Mouse (Mus musculus): ENCODE results near the gene 1700029H14Rik. TPM values are rescaled to one million over a fixed set of nuclear protein-coding genes. Genes with fewer than 3 reads are reported as not detected.

Gene 1700029H14Rik
- polyA plus RNA-seq, 1 experiment from 2014 or later = not detected

DNA sequence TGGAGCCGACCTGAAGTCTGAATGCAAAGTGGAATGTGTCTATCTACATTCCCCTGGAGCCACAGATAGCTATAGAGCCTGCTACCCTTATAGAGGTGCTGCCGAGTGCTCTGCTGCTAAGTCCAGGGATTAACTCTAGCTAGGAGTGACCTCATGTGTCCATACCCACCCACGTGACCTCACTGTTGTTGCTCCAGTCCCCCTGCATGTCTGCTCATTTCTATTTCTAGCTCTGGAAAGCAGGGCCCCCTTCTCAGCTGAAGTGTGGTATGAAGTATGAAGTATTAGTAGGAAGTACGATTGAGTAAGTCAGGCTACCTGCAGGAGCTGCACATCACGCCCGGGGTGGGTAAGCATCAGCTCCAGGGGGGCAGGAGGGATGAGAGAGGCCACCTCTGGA lies 35.5 kb upstream of the 1700029H14Rik start:
- no peak overlapping the region for H3K4me2 ChIP-seq (ENCODE audit: low read depth, low read length)
- no peak overlapping the region; the same call in 1 of the 2 replicates for H3K27ac ChIP-seq (ENCODE audit: low read length)
- H3K27me3 ChIP-seq (ENCODE audit: control insufficient read depth, insufficient read depth, low read length) = no peaks in the 10 kb centered on the region
- 0 out of 2 replicates have a peak, but pooled peaks cover 3% of the 10 kb centered on the region for H3K4me1 ChIP-seq (ENCODE audit: control insufficient read depth, insufficient read depth, low read length)
- no peaks in the 10 kb centered on the region for H3K9me3 ChIP-seq (replicated peaks; ENCODE audit: control insufficient read depth, low read length)
- no peak overlapping the region for H3K4me3 ChIP-seq (replicated peaks; ENCODE audit: low read length)
- H3K36me3 ChIP-seq (ENCODE audit: control insufficient read depth, insufficient read depth, low read length) = 0 out of 2 replicates have a peak, but pooled peaks cover 7% of the 10 kb centered on the region
- WGBS = 85% methylated on average over 6 of the region's 6 CpGs
- no peak for ATAC-seq (ENCODE audit: insufficient read depth, low FRiP score)
- H3K9ac ChIP-seq (ENCODE audit: low read length) = no peak overlapping the region

DNA sequence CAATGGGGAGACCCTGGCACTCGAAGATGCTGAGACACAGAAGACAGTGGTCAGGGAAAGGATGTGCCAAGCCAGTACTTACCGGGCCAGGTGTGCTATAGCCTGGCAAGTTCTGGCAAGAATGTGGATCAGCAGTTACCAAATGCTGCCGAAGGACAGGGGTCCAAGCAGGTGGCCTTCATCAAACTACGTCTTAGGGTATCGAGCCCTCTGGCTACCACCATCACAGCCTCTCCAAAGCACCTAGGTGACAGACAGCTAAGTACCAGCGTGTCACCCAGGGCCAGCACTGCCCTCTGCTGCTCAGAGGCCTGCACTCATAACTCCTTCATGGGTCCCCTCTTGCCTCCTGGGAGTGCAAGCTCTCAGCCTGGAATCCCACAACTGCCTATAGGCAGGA lies 33.6 kb upstream of the 1700029H14Rik start:
- Histone ChIP-seq H3K4me3 (replicated peaks; ENCODE audit: low read length) (no peak overlapping the region), H3K4me2 (ENCODE audit: low read depth, low read length) (no peak overlapping the region), H3K27me3 (ENCODE audit: control insufficient read depth, insufficient read depth, low read length) (no peaks in the 10 kb centered on the region), H3K27ac (ENCODE audit: low read length) (no peak overlapping the region), H3K4me1 (ENCODE audit: control insufficient read depth, insufficient read depth, low read length) (no peaks in the 10 kb centered on the region), H3K9me3 (replicated peaks; ENCODE audit: control insufficient read depth, low read length) (no peaks in the 10 kb centered on the region), H3K36me3 (ENCODE audit: control insufficient read depth, insufficient read depth, low read length) (0 out of 2 replicates have a peak, but pooled peaks cover 7% of the 10 kb centered on the region), H3K9ac (ENCODE audit: low read length) (no peak overlapping the region)
- no peak for ATAC-seq (ENCODE audit: insufficient read depth, low FRiP score)
- WGBS = 88% methylated on average over 6 of the region's 6 CpGs

DNA sequence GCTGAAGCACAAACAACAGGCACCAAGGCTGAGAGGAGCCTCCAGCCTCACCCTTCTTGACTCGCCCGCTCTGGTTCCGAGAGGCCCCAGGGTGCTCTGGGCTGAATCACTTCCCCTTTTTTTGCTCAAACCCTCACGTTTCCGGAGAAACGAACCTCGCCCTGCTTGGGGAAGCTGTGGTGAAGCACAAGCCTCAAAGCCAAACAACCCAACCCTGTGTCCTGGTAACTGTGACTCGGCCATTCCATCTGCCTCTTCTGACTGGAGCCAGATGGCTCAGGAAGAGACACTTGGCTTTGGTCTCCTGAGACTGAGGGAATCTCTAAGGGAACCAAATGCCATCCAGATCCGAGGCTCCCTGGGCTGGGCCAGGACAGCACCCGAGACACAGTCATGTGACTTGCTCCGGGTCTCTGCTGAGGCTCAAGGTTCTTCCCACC lies 32.6 kb upstream of the 1700029H14Rik start:
- Histone ChIP-seq H3K27ac (ENCODE audit: low read length) (peak overlapping the region; percentile 62; the same call in 1 of the 2 replicates), H3K9me3 (replicated peaks; ENCODE audit: control insufficient read depth, low read length) (no peaks in the 10 kb centered on the region), H3K9ac (ENCODE audit: low read length) (no peak overlapping the region), H3K36me3 (ENCODE audit: control insufficient read depth, insufficient read depth, low read length) (0 out of 2 replicates have a peak, but pooled peaks cover 7% of the 10 kb centered on the region), H3K4me3 (replicated peaks; ENCODE audit: low read length) (no peak overlapping the region), H3K27me3 (ENCODE audit: control insufficient read depth, insufficient read depth, low read length) (no peaks in the 10 kb centered on the region), H3K4me2 (ENCODE audit: low read depth, low read length) (no peak overlapping the region), H3K4me1 (ENCODE audit: control insufficient read depth, insufficient read depth, low read length) (no peaks in the 10 kb centered on the region)
- ATAC-seq (ENCODE audit: insufficient read depth, low FRiP score) = peak; percentile 54; the same call in 1 of the 2 replicates
- WGBS = 59% methylated on average over 11 of the region's 11 CpGs

DNA sequence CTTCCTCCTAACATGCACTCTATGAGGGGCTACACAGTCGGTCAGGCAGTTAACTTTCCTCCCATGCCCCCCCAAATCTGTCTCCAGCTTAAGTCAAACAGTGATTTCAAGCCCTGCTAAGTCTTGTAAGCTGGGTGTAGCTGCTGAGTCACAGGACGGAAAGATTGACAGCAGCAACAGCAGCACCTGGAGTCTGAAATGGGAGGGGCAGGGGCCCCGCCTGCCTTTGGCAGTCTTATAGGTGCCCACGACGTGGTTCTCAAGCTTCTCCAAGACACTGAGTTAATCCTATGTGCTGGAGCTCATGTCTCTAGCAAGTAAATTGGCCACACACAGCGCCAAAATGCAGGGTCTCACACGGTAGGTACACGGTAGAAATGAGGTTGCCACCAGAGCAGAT lies 31.1 kb upstream of the 1700029H14Rik start:
- ATAC-seq (ENCODE audit: insufficient read depth, low FRiP score) = peak; percentile 51; the same call in 1 of the 2 replicates
- 64% methylated on average over 8 of the region's 8 CpGs for WGBS
- Histone ChIP-seq H3K9me3 (replicated peaks; ENCODE audit: control insufficient read depth, low read length) (no peaks in the 10 kb centered on the region), H3K4me3 (replicated peaks; ENCODE audit: low read length) (no peak overlapping the region), H3K9ac (ENCODE audit: low read length) (no peak overlapping the region), H3K27ac (ENCODE audit: low read length) (no peak overlapping the region), H3K4me2 (ENCODE audit: low read depth, low read length) (no peak overlapping the region), H3K4me1 (ENCODE audit: control insufficient read depth, insufficient read depth, low read length) (no peaks in the 10 kb centered on the region), H3K36me3 (ENCODE audit: control insufficient read depth, insufficient read depth, low read length) (0 out of 2 replicates have a peak, but pooled peaks cover 7% of the 10 kb centered on the region), H3K27me3 (ENCODE audit: control insufficient read depth, insufficient read depth, low read length) (no peaks in the 10 kb centered on the region)

DNA sequence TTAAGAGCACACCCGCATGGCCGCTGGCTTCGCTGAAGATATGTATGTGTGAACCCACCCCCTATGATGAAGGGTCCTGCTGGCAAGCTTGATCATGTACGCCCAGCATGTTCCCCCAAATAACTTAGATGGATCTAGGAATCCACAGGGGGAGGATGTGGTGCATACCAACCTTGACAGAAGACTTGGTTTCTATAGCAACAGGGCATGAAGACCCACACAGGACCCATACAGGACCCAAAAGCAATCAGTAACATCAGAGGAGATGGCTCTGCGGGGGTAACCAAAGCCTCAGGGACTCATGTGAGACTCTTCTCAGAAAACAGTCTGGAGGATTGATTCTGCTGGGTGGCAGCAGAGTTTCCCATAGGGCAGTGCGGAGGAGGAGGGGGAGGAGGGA lies 29.0 kb upstream of the 1700029H14Rik start:
- no peaks in the 10 kb centered on the region for H3K9me3 ChIP-seq (replicated peaks; ENCODE audit: control insufficient read depth, low read length)
- ATAC-seq (ENCODE audit: insufficient read depth, low FRiP score) = no peak
- H3K4me2 ChIP-seq (ENCODE audit: low read depth, low read length) = no peak overlapping the region
- H3K36me3 ChIP-seq (ENCODE audit: control insufficient read depth, insufficient read depth, low read length) = no peaks in the 10 kb centered on the region
- H3K27ac ChIP-seq (ENCODE audit: low read length) = no peak overlapping the region
- H3K4me3 ChIP-seq (replicated peaks; ENCODE audit: low read length) = no peak overlapping the region
- 84% methylated on average over 6 of the region's 6 CpGs for whole genome bisulfite sequencing
- no peak overlapping the region for H3K9ac ChIP-seq (ENCODE audit: low read length)
- no peaks in the 10 kb centered on the region for H3K27me3 ChIP-seq (ENCODE audit: control insufficient read depth, insufficient read depth, low read length)
- no peaks in the 10 kb centered on the region for H3K4me1 ChIP-seq (ENCODE audit: control insufficient read depth, insufficient read depth, low read length)

DNA sequence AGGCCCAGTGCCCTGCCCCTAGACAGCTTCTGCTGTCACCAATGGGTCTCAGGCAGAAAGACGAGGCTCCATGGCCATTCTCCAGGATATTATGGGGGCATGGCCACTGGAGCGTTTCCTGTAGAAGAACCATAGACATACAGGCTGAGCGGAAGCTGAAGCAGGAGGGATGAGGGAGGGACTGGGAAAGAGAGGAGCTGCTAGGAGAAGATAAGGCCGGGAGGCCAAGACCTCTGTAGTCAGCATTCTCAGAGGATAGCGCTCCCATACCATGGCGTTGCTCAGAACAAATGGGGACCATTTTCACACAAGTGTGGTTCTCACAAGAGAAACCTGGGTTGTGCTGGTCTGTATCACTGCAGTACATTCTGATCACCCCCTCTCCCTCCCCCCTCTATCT lies 26.8 kb upstream of the 1700029H14Rik start:
- H3K9me3 ChIP-seq (replicated peaks; ENCODE audit: control insufficient read depth, low read length) = no peaks in the 10 kb centered on the region
- H3K4me3 ChIP-seq (replicated peaks; ENCODE audit: low read length) = no peak overlapping the region
- 80% methylated on average over 6 of the region's 6 CpGs for WGBS
- H3K27me3 ChIP-seq (ENCODE audit: control insufficient read depth, insufficient read depth, low read length) = no peaks in the 10 kb centered on the region
- no peak overlapping the region for H3K4me2 ChIP-seq (ENCODE audit: low read depth, low read length)
- H3K36me3 ChIP-seq (ENCODE audit: control insufficient read depth, insufficient read depth, low read length) = peaks cover 2% of the 10 kb centered on the region; the same call in 1 of the 2 replicates
- no peak for ATAC-seq (ENCODE audit: insufficient read depth, low FRiP score)
- H3K4me1 ChIP-seq (ENCODE audit: control insufficient read depth, insufficient read depth, low read length) = no peaks in the 10 kb centered on the region
- H3K27ac ChIP-seq (ENCODE audit: low read length) = no peak overlapping the region
- no peak overlapping the region for H3K9ac ChIP-seq (ENCODE audit: low read length)

DNA sequence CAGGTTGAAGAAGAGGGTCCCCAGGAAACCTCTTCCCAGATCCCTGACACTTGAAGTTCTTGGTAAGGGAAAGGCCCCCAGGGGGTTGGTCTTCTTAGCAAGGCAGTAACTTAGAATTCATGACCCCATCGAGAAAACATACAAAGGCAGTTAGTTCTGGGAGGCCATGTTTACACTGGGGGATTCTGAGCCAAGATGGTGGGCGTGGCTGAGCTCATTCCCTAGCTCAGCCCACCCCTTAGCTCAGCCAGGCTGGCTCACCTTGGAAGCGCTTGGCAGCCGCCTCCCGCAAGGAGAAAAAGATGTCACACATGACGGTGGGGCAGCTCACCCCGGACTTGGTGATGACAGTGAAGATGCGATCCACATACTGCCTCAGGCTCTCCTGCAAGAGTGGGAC lies 22.4 kb upstream of the 1700029H14Rik start:
- Histone ChIP-seq H3K4me2 (ENCODE audit: low read depth, low read length) (no peak overlapping the region), H3K4me3 (replicated peaks; ENCODE audit: low read length) (no peak overlapping the region), H3K27me3 (ENCODE audit: control insufficient read depth, insufficient read depth, low read length) (no peaks in the 10 kb centered on the region), H3K9ac (ENCODE audit: low read length) (no peak overlapping the region), H3K27ac (ENCODE audit: low read length) (no peak overlapping the region), H3K4me1 (ENCODE audit: control insufficient read depth, insufficient read depth, low read length) (no peaks in the 10 kb centered on the region), H3K9me3 (replicated peaks; ENCODE audit: control insufficient read depth, low read length) (no peaks in the 10 kb centered on the region; the same call in 1 of the 2 replicates), H3K36me3 (ENCODE audit: control insufficient read depth, insufficient read depth, low read length) (peaks cover 23% of the 10 kb centered on the region)
- WGBS = 65% methylated on average over 8 of the region's 8 CpGs
- no peak for ATAC-seq (ENCODE audit: insufficient read depth, low FRiP score)

DNA sequence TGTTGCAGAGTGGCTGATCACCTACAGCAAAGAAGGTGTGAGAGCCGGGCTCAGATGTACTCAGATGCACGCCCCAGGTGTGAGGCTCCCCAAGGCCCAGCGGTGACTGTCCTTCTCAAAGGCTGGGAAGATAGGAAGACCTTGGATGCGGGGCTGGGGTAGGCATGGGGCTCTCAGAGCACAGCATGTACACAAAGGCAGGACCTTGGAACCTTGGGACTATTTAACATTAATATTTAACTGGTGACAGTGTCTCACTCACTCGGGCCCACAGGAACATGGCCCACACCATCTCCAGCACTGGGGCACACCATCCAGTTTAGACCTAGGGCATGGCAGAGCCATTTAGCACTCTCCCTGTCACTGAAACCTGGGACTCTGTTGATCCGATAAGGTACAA lies 15.6 kb upstream of the 1700029H14Rik start:
- H3K4me3 ChIP-seq (replicated peaks; ENCODE audit: low read length) = no peak overlapping the region
- H3K27me3 ChIP-seq (ENCODE audit: control insufficient read depth, insufficient read depth, low read length) = no peaks in the 10 kb centered on the region
- H3K36me3 ChIP-seq (ENCODE audit: control insufficient read depth, insufficient read depth, low read length) = peaks cover 27% of the 10 kb centered on the region
- no peak overlapping the region for H3K9ac ChIP-seq (ENCODE audit: low read length)
- WGBS = 83% methylated on average over 6 of the region's 6 CpGs
- no peak for ATAC-seq (ENCODE audit: insufficient read depth, low FRiP score)
- no peak overlapping the region for H3K27ac ChIP-seq (ENCODE audit: low read length)
- no peak overlapping the region for H3K4me2 ChIP-seq (ENCODE audit: low read depth, low read length)
- H3K4me1 ChIP-seq (ENCODE audit: control insufficient read depth, insufficient read depth, low read length) = no peaks in the 10 kb centered on the region
- H3K9me3 ChIP-seq (replicated peaks; ENCODE audit: control insufficient read depth, low read length) = no peaks in the 10 kb centered on the region; the same call in 1 of the 2 replicates

DNA sequence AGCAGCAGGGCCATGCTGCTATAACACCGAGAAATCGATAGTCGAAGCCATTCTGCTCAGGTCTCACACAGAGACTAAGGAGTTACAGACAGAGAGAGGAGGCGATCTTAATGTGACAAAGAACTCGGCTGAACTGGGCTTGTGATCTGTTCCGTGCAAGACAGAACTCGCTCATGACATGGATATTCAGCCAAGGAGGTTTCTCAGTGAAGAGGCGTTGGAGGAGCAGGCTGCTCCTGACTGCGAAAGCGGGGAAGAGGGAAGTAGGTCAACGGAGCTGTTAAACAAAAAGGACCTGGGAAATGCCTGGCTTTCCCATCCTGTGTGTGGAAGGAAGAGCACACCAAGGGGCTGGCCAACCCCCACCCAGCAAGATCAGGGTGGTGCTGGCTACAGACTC lies 9.7 kb upstream of the 1700029H14Rik start:
- no peak overlapping the region for H3K4me2 ChIP-seq (ENCODE audit: low read depth, low read length)
- 0 out of 2 replicates have a peak, but pooled peaks cover 2% of the 10 kb centered on the region for H3K4me1 ChIP-seq (ENCODE audit: control insufficient read depth, insufficient read depth, low read length)
- no peaks in the 10 kb centered on the region for H3K9me3 ChIP-seq (replicated peaks; ENCODE audit: control insufficient read depth, low read length)
- peaks cover 11% of the 10 kb centered on the region for H3K36me3 ChIP-seq (ENCODE audit: control insufficient read depth, insufficient read depth, low read length)
- no peak for ATAC-seq (ENCODE audit: insufficient read depth, low FRiP score)
- WGBS = 78% methylated on average over 11 of the region's 11 CpGs
- no peaks in the 10 kb centered on the region for H3K27me3 ChIP-seq (ENCODE audit: control insufficient read depth, insufficient read depth, low read length)
- H3K4me3 ChIP-seq (replicated peaks; ENCODE audit: low read length) = no peak overlapping the region
- H3K27ac ChIP-seq (ENCODE audit: low read length) = peak overlapping the region; percentile 74
- no peak overlapping the region for H3K9ac ChIP-seq (ENCODE audit: low read length)

Data from stomach, embryonic 16.5 days (tissue).